Mouse (Mus musculus): ENCODE results near the gene Anxa7. TPM values are rescaled to one million over a fixed set of nuclear protein-coding genes. Genes with fewer than 3 reads are reported as not detected.

Anxa7 gene
- total and polyA plus RNA-seq, 2 experiments from 2014 or later = 39.3 to 108 TPM

DNA sequence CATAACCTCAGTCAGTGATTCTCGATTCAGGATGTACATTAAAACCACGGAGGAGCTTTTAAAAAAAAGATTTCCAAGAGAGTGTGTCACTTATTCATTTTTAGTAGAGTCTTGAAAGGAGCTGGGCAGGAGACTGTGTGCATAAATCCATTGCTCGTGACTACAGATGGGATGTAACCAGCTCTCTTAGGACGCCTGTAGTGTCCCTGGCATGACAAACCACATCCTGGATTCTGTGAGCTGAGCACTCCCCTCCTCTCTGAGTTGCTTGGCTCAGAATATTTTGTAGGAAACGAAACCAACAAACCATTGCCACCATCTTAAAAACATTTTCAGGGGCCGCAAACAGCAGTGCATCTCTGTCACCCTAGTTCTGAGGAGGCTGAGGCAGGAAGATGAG lies 43.0 kb downstream of the Anxa7 start:
- Histone ChIP-seq H3K36me3 (replicated peaks; ENCODE audit: control insufficient read depth, insufficient read depth, low read length) (no peaks in the 10 kb centered on the region), H3K27me3 (ENCODE audit: control insufficient read depth, insufficient read depth, low read length) (no peaks in the 10 kb centered on the region), H3K9me3 (replicated peaks; ENCODE audit: control insufficient read depth, low read length) (no peaks in the 10 kb centered on the region), H3K9ac (replicated peaks; ENCODE audit: low read depth, low read length) (no peak overlapping the region), H3K4me2 (ENCODE audit: low read depth, low read length) (no peak overlapping the region), H3K27ac (ENCODE audit: low read depth) (no peak overlapping the region), H3K4me1 (ENCODE audit: control insufficient read depth, insufficient read depth) (no peaks in the 10 kb centered on the region), H3K4me3 (ENCODE audit: low read depth, low read length) (no peak overlapping the region)
- TF ChIP-seq CTCF (IDR thresholded peaks at IDR 0.05; ENCODE audit: low read depth) (no peak), EP300 (IDR thresholded peaks at IDR 0.05; ENCODE audit: low read depth) (no peak)
- WGBS = 64% methylated on average over 6 of the region's 6 CpGs
- DNase-seq (ENCODE audit: low spot score) = no peak
- ATAC-seq (ENCODE audit: insufficient read depth, low read depth) = no peak

GRCm38 (mm10) chr14:20432420-20432819 lies 47.5 kb downstream of the Anxa7 start:
- TF ChIP-seq EP300 (IDR thresholded peaks at IDR 0.05; ENCODE audit: low read depth) (no peak), CTCF (IDR thresholded peaks at IDR 0.05; ENCODE audit: low read depth) (no peak)
- Histone ChIP-seq H3K4me3 (ENCODE audit: low read depth, low read length) (no peak overlapping the region), H3K27me3 (ENCODE audit: control insufficient read depth, insufficient read depth, low read length) (no peaks in the 10 kb centered on the region), H3K4me1 (ENCODE audit: control insufficient read depth, insufficient read depth) (no peaks in the 10 kb centered on the region), H3K9me3 (replicated peaks; ENCODE audit: control insufficient read depth, low read length) (no peaks in the 10 kb centered on the region), H3K9ac (replicated peaks; ENCODE audit: low read depth, low read length) (no peak overlapping the region), H3K4me2 (ENCODE audit: low read depth, low read length) (no peak overlapping the region), H3K27ac (ENCODE audit: low read depth) (no peak overlapping the region), H3K36me3 (replicated peaks; ENCODE audit: control insufficient read depth, insufficient read depth, low read length) (no peaks in the 10 kb centered on the region)
- 83% methylated on average over 4 of the region's 4 CpGs for WGBS
- no peak for ATAC-seq (ENCODE audit: insufficient read depth, low read depth)
- no peak for DNase-seq (ENCODE audit: low spot score)

DNA sequence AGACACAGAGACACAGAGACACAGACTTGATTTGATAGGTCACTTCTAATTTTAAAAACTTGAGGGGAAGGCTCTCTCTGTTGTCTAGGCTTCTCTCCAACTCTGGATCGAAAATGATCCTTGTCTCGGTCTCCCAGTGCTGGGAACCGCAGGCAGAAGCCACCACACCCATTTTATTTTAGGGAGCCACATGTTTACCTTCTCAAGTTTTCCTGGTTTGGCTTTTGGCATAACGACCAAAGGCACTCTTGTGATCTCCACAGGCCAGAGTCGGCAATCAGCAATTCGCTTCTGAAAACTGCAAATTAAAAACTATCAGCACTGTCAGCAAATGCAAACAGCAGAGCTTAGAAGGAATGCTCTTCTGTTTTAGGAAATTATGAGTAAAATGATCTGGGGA lies 48.2 kb downstream of the Anxa7 start:
- TF ChIP-seq EP300 (IDR thresholded peaks at IDR 0.05; ENCODE audit: low read depth) = no peak
- TF ChIP-seq CTCF (IDR thresholded peaks at IDR 0.05; ENCODE audit: low read depth) = no peak
- H3K9me3 ChIP-seq (replicated peaks; ENCODE audit: control insufficient read depth, low read length) = no peaks in the 10 kb centered on the region
- no peak overlapping the region for H3K9ac ChIP-seq (replicated peaks; ENCODE audit: low read depth, low read length)
- no peak overlapping the region for H3K4me2 ChIP-seq (ENCODE audit: low read depth, low read length)
- H3K4me3 ChIP-seq (ENCODE audit: low read depth, low read length) = no peak overlapping the region
- ATAC-seq (ENCODE audit: insufficient read depth, low read depth) (no peak), DNase-seq (ENCODE audit: low spot score) (no peak)
- H3K4me1 ChIP-seq (ENCODE audit: control insufficient read depth, insufficient read depth) = no peaks in the 10 kb centered on the region
- 58% methylated on average over 6 of the region's 6 CpGs for WGBS
- H3K27ac ChIP-seq (ENCODE audit: low read depth) = no peak overlapping the region
- H3K27me3 ChIP-seq (ENCODE audit: control insufficient read depth, insufficient read depth, low read length) = no peaks in the 10 kb centered on the region
- H3K36me3 ChIP-seq (replicated peaks; ENCODE audit: control insufficient read depth, insufficient read depth, low read length) = no peaks in the 10 kb centered on the region

- Histone ChIP-seq H3K27me3 (ENCODE audit: control insufficient read depth, insufficient read depth, low read length) (no peaks in the 10 kb centered on the region), H3K4me2 (ENCODE audit: low read depth, low read length) (no peak overlapping the region), H3K27ac (ENCODE audit: low read depth) (no peak overlapping the region), H3K9ac (replicated peaks; ENCODE audit: low read depth, low read length) (no peak overlapping the region), H3K36me3 (replicated peaks; ENCODE audit: control insufficient read depth, insufficient read depth, low read length) (no peaks in the 10 kb centered on the region), H3K4me3 (ENCODE audit: low read depth, low read length) (no peak overlapping the region), H3K4me1 (ENCODE audit: control insufficient read depth, insufficient read depth) (no peaks in the 10 kb centered on the region), H3K9me3 (replicated peaks; ENCODE audit: control insufficient read depth, low read length) (no peaks in the 10 kb centered on the region)
- 50% methylated on average over 1 of the region's 1 CpGs for WGBS
- no peak for DNase-seq (ENCODE audit: low spot score)
- no peak for ATAC-seq (ENCODE audit: insufficient read depth, low read depth)
- TF ChIP-seq EP300 (IDR thresholded peaks at IDR 0.05; ENCODE audit: low read depth) = no peak
- TF ChIP-seq CTCF (IDR thresholded peaks at IDR 0.05; ENCODE audit: low read depth) = no peak
Measured at GRCm38 (mm10) chr14:20429833-20430232, 50.1 kb downstream of the Anxa7 start.

DNA sequence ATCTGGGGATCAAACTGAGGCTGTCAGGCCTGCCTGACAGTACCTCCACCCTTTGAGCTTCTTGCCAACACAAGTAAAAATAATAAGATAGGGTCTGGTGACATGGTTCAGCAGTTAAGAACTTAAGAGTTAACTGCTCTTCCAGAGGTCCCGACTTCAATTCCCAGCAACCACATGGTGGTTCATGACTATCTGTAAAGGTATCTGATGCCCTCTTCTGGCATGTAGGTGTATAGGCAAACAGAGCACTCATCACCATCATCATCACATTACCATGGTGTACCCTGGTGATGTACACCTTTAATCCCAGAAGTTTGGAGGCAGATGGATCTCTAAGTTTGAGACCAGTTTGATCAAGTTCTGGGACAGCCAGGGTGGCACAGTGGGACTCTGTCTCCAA lies 51.3 kb downstream of the Anxa7 start:
- H3K36me3 ChIP-seq (replicated peaks; ENCODE audit: control insufficient read depth, insufficient read depth, low read length) = no peaks in the 10 kb centered on the region
- no peak overlapping the region for H3K4me3 ChIP-seq (ENCODE audit: low read depth, low read length)
- no peak for TF ChIP-seq EP300 (IDR thresholded peaks at IDR 0.05; ENCODE audit: low read depth)
- TF ChIP-seq CTCF (IDR thresholded peaks at IDR 0.05; ENCODE audit: low read depth) = no peak
- no peak overlapping the region for H3K27ac ChIP-seq (ENCODE audit: low read depth)
- H3K9me3 ChIP-seq (replicated peaks; ENCODE audit: control insufficient read depth, low read length) = no peaks in the 10 kb centered on the region
- ATAC-seq (ENCODE audit: insufficient read depth, low read depth) (no peak), DNase-seq (ENCODE audit: low spot score) (no peak)
- no peak overlapping the region for H3K9ac ChIP-seq (replicated peaks; ENCODE audit: low read depth, low read length)
- no peaks in the 10 kb centered on the region for H3K4me1 ChIP-seq (ENCODE audit: control insufficient read depth, insufficient read depth)
- no peaks in the 10 kb centered on the region for H3K27me3 ChIP-seq (ENCODE audit: control insufficient read depth, insufficient read depth, low read length)
- WGBS = 28% methylated on average over 1 of the region's 1 CpGs
- H3K4me2 ChIP-seq (ENCODE audit: low read depth, low read length) = no peak overlapping the region

- 85% methylated on average over 6 of the region's 6 CpGs for WGBS
- Histone ChIP-seq H3K27ac (ENCODE audit: low read depth) (no peak overlapping the region), H3K27me3 (ENCODE audit: control insufficient read depth, insufficient read depth, low read length) (no peaks in the 10 kb centered on the region), H3K4me3 (ENCODE audit: low read depth, low read length) (no peak overlapping the region), H3K9me3 (replicated peaks; ENCODE audit: control insufficient read depth, low read length) (no peaks in the 10 kb centered on the region), H3K9ac (replicated peaks; ENCODE audit: low read depth, low read length) (no peak overlapping the region), H3K4me1 (ENCODE audit: control insufficient read depth, insufficient read depth) (no peaks in the 10 kb centered on the region), H3K36me3 (replicated peaks; ENCODE audit: control insufficient read depth, insufficient read depth, low read length) (no peaks in the 10 kb centered on the region), H3K4me2 (ENCODE audit: low read depth, low read length) (no peak overlapping the region)
- no peak for ATAC-seq (ENCODE audit: insufficient read depth, low read depth)
- TF ChIP-seq CTCF (IDR thresholded peaks at IDR 0.05; ENCODE audit: low read depth) = no peak
- no peak for TF ChIP-seq EP300 (IDR thresholded peaks at IDR 0.05; ENCODE audit: low read depth)
- no peak for DNase-seq (ENCODE audit: low spot score)
Measured at GRCm38 (mm10) chr14:20423046-20423445, 56.9 kb downstream of the Anxa7 start.
